Mouse (Mus musculus) left cerebral cortex, adult 6 months (tissue): Measurements from ENCODE around the gene Tmem207. TPM values are rescaled to one million over a fixed set of nuclear protein-coding genes. Genes with fewer than 3 reads are reported as not detected.

ENCODE experiments used
- long read RNA-seq, 2 experiments: library from polyadenylated mRNA; unstranded; transcript quantifications; one replicate each; pipeline ENCODE4 v2.0.0; 2019 to 2020
- polyA plus RNA-seq: library from polyadenylated mRNA; unstranded; fragments of <200 nt; fragmentation: Nextera tagmentation; gene quantifications from 2 replicates; pipeline ENCODE4 v1.2.3, GENCODE M21; 2021

Gene Tmem207
- not detected in 2 replicates for polyA plus RNA-seq
- long read RNA-seq, experiment 1 = 0 reads
- long read RNA-seq, experiment 2 = 0 reads

DNA sequence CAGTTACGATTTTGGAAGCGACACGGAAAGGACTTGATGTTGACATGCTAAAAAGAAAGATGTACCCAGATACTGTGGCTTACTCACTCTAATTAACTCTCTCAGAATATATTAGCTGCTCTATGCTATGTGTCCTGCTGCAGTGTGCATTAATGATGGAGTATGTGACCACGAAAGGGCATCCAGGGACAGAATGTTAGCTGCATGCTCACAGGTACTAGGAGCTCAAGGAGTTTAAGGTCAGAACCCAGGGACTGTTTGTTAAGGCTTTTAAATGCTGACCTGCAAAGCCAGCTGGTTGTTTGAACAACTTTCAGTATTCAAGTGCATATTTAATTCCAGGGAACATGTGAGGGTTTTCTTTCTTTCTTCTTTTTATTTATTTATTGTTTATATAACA is at the start of gene Tmem207:
Tmem207 (minus strand) TSS at position 101 of the 400 bp plus-strand sequence.

GRCm38 (mm10) chr16:26462835-26463234 is 63.7 kb downstream of the Tmem207 start, which contains the start of gene Cldn16:
Gene Cldn16 (plus strand): TSS chr16:26463135.

Other genes with a start within 250 kb of the Tmem207 start
- 0.44 and 0.95 TPM in 2 replicates for gene Cldn1, start 154.9 kb downstream of the Tmem207 start, polyA plus RNA-seq
- not detected in 2 replicates for gene Cldn16, start 63.6 kb downstream of the Tmem207 start, polyA plus RNA-seq
- gene Il1rap, start 54.9 kb upstream of the Tmem207 start, polyA plus RNA-seq = 13.7 and 15.3 TPM in 2 replicates